Mouse (Mus musculus) erythroblast, embryonic 14.5 days (primary cell): ENCODE measurements around the gene Sec16a. TPM values are rescaled to one million over a fixed set of nuclear protein-coding genes. Genes with fewer than 3 reads are reported as not detected.
A peak's percentile ranks its signal among the peaks of the same experiment; 100 is the strongest.

ENCODE experiments used
- H3K27me3 ChIP-seq: 2 replicates; pipeline ENCODE4 v1.6.1; 2012; ENCODE audit warnings: inconsistent platforms; ENCODE audit not compliant: control insufficient read depth
- H3K36me3 ChIP-seq: 2 replicates; pipeline ENCODE4 v1.6.1; 2012; ENCODE audit warnings: mild to moderate bottlenecking, inconsistent platforms; ENCODE audit not compliant: control insufficient read depth
- H3K4me1 ChIP-seq: 2 replicates; pipeline ENCODE4 v1.6.1; 2012; ENCODE audit warnings: inconsistent platforms; ENCODE audit not compliant: control insufficient read depth
- H3K4me3 ChIP-seq: replicated peaks from 2 replicates; pipeline ENCODE3; 2012; ENCODE audit warnings: moderate library complexity, mild to moderate bottlenecking, inconsistent platforms
- H3K9me3 ChIP-seq: 2 replicates; pipeline ENCODE4 v1.6.1; 2012; ENCODE audit warnings: low read length, inconsistent platforms, mixed read lengths; ENCODE audit not compliant: control insufficient read depth
- GATA1 ChIP-seq: IDR thresholded peaks from 2 replicates; pipeline ENCODE4 v1.6.1; 2012; ENCODE audit warnings: low read length, inconsistent platforms, mixed read lengths
- TAL1 ChIP-seq: IDR thresholded peaks from 3 replicates; pipeline ENCODE4 v1.6.1; 2012; ENCODE audit warnings: low read length, inconsistent platforms, mixed read lengths
- polyA plus RNA-seq: library from polyadenylated mRNA; stranded (reverse); fragments of >175 nt; gene quantifications from 2 replicates; pipeline ENCODE4 v1.2.3, GENCODE M21; 2012

The Sec16a gene
- polyA plus RNA-seq, 1 experiment: 0.67 TPM

DNA sequence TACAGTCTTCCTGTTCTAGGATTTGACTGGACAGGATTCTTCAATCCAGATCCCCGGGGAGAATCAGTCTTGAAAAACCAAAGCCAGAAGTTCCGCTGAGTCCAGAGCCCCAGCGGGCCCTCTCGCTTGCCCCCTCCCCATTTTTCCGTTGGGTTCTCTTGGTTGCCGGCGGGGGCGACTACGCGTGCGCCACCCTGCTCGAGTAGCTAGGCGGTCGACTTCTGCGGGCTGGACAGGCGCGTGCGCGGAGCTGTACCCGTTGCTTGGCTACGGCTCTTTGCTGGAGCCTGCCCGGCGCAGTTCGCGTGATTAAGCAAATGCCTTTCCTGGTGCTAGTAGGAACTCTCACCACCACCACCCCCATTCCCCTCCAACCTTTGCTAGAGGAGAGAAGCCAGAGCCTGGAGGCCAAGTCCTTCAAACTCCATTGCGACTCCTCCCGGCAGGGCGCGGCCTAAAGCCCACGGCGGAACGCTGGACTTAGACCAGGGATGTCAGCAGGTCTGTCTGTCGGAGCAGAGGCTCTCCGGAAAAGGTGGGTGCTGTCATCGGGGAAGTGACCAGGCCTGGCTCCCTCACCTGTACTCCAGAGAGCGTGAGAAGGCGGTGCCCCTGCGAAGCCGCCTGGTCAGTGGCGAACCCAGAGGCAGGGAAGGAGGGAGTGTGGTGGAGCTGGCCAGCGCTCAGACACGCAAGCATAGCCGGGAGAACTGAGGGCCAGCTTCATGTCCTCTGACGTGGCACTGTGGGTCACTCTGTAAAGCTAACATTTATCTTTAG is 840 bp upstream of the Sec16a start:
- no peaks in the 10 kb centered on the region for H3K9me3 ChIP-seq
- H3K4me1 ChIP-seq: peaks cover 43% of the 10 kb centered on the region
- H3K4me3 ChIP-seq: peak overlapping the region; percentile 86

DNA sequence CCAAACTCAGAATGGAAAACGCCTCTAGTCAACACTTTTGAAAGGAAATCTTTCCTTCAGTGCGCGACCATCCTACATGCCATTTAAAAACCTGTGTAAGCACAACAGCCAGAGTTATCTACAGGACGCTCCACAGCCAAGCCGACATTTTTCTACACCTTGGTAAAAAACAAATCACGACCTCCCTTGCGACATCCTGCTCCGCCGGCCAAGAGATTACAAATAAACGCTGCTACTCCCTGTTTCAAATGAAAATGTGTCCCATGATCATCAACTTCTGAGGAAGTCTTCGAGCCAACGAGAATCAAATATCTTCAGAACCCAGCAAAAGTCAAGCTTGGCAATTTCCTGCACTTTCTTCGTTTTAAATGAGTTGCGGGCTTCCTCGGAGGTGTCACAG is 648 bp downstream of the Sec16a start:
- peaks cover 25% of the 10 kb centered on the region for H3K36me3 ChIP-seq
- H3K27me3 ChIP-seq: no peaks in the 10 kb centered on the region
- TF ChIP-seq GATA1 (no peak), TAL1 (no peak)
- peak overlapping the region; percentile 86 for H3K4me3 ChIP-seq
- H3K9me3 ChIP-seq: no peaks in the 10 kb centered on the region
- H3K4me1 ChIP-seq: peaks cover 43% of the 10 kb centered on the region

More for the DNA sequence above, 840 bp upstream of the Sec16a start:
- Histone ChIP-seq H3K27me3 (no peaks in the 10 kb centered on the region), H3K36me3 (peaks cover 10% of the 10 kb centered on the region)
- TF ChIP-seq TAL1 (no peak), GATA1 (no peak)

DNA sequence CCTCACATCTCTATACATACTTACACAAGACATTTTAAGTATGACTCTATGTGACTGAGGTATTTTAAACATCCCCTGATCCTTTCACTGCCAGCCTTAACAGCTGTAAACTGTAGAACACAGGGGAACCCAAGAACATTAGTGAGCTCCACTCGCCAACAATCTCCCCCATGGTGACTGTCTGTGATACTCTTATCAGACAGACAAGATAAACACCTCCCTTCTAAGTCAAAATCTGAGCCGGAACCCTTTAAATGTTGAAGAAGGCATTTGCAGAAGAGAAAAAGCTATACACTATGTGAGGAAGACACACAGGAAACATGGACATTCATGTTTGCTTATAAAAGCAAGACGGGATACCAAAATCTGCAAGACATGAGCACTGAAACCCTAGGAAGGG is 1.1 kb downstream of the Sec16a start:
- Histone ChIP-seq H3K27me3 (no peaks in the 10 kb centered on the region), H3K36me3 (peaks cover 30% of the 10 kb centered on the region), H3K4me1 (peaks cover 43% of the 10 kb centered on the region), H3K9me3 (no peaks in the 10 kb centered on the region), H3K4me3 (peak overlapping the region; percentile 86)
- TF ChIP-seq TAL1: no peak
- no peak for TF ChIP-seq GATA1

DNA sequence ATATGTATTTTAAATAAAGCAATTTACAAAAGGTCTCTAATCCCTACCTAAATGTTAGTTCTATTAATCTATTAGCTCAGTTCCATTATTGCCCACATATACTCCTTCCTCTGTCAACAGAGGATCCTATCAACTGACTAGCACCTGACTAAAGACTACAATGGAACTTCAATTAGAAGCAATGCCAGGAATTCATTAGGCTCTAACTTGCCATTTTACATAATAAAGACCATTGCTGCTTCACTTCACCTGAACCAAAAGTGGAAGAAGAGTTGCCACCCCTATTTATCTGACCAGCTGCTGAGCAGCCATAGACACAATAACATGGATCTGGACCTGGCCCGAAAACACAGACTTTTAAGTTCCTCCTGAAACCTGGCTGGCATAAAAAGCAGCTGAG is 2.2 kb downstream of the Sec16a start:
- no peak for TF ChIP-seq TAL1
- no peak for TF ChIP-seq GATA1
- no peaks in the 10 kb centered on the region for H3K27me3 ChIP-seq
- no peak overlapping the region for H3K4me3 ChIP-seq
- no peaks in the 10 kb centered on the region for H3K9me3 ChIP-seq
- H3K36me3 ChIP-seq: peaks cover 40% of the 10 kb centered on the region
- peaks cover 45% of the 10 kb centered on the region for H3K4me1 ChIP-seq

DNA sequence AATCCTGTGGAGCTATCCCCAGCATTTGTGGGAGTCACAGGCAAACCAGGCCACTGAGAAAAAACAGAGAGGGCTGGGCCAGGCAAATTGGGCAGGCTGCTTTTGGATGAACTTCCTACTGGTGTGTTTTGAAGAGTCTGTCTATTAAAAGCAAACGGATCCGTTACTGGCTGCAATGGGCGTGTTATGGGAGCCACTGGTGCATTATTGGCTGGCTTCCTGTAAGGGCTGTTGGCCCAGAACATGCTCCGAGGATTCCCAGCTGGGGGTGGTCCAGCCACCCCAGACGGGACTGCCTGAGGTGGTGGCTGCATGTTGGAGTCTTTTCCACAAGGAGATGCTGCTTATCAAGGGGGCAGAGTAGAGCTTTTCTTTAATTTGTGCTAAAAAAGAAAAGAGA is 3.3 kb downstream of the Sec16a start:
- Histone ChIP-seq H3K4me3 (no peak overlapping the region), H3K36me3 (peaks cover 48% of the 10 kb centered on the region), H3K27me3 (no peaks in the 10 kb centered on the region), H3K9me3 (no peaks in the 10 kb centered on the region), H3K4me1 (peaks cover 36% of the 10 kb centered on the region)
- TF ChIP-seq TAL1 (no peak), GATA1 (no peak)

DNA sequence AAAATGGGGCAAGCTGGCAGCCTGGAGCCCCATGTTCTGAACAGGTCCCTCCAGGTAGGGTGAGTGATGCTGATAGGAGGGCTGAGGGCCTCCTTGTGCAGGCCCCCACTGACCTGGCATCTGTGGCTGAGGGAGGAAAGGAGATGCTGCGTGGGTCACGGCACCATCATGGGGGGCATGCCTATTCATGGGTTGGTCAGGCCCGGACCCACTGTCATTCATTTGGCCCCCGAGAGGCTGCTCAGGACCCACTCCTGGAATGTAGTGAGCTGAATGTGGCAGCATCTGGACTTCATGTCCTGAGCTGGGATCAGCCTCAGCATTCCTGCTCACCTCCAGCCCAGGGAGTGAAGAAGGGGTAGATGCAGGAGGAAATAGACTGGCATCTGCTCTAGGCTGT is 3.8 kb downstream of the Sec16a start:
- no peak for TF ChIP-seq GATA1
- TF ChIP-seq TAL1: no peak
- Histone ChIP-seq H3K27me3 (no peaks in the 10 kb centered on the region), H3K36me3 (peaks cover 48% of the 10 kb centered on the region), H3K4me3 (no peak overlapping the region), H3K9me3 (no peaks in the 10 kb centered on the region), H3K4me1 (peaks cover 31% of the 10 kb centered on the region)

DNA sequence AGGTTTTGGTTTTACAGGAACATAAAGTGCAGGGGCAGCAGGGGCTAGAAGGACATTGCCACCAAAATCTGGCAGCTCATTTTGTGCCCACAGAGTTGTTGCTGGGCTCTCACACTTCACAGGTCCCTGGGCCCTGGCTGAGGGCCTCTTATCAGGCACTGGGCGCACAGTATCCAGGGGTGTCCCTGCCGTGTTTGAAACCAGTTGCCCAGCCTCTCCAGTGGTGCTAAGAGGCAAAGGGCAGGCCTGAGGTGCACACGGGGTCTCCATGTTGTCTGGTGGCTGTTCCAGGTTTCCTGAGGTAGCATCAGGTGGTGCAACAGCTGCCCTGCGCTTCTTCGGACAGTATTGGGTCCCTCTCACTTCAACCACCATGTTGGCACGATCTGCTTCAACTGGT is 5.3 kb downstream of the Sec16a start:
- no peaks in the 10 kb centered on the region for H3K27me3 ChIP-seq
- TF ChIP-seq GATA1 (no peak), TAL1 (no peak)
- peaks cover 23% of the 10 kb centered on the region for H3K4me1 ChIP-seq
- no peak overlapping the region for H3K4me3 ChIP-seq
- H3K9me3 ChIP-seq: no peaks in the 10 kb centered on the region
- H3K36me3 ChIP-seq: peaks cover 63% of the 10 kb centered on the region

DNA sequence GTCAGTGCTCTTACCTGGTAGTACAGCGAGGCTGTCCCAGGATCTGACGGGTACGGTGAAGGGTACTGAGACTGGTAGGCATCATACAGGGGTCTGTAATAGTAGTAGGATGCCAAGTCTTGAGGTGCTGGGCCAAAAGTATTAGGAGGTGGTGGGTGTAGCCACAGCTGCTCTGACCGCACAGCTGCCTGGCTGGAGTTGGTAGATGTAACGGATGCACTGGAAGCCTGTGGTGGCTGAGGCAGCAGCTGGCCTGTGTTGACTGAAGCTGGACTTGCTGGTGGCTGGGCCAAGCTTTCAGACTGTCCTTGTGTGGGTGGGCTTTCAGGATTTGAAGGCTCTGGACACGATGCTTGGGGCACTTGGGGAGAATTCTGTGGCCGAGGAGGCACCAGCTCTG is 6.6 kb downstream of the Sec16a start:
- no peak for TF ChIP-seq TAL1
- no peak for TF ChIP-seq GATA1
- Histone ChIP-seq H3K9me3 (no peaks in the 10 kb centered on the region), H3K27me3 (no peaks in the 10 kb centered on the region), H3K4me3 (no peak overlapping the region), H3K4me1 (peaks cover 10% of the 10 kb centered on the region), H3K36me3 (peaks cover 75% of the 10 kb centered on the region)

DNA sequence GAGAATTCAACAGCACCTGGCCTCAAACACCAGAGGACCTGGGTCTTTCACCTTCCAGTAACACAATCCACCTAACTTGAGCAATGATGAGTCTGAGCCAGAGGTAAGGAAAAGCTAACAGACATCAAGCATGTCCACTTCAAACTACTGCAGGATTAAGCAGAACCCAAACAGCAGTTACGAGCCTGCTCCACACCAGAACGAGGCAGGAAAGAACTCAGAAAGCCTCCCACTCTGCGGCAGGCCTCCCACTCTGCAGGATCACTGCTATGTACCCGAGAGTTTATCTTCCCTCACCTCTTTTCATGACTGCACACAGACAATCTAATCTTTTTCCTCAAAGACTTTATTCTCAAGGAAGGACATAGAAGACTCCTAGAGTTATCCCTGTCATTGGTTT is 7.8 kb downstream of the Sec16a start:
- no peaks in the 10 kb centered on the region for H3K27me3 ChIP-seq
- H3K9me3 ChIP-seq: no peaks in the 10 kb centered on the region
- peaks cover 83% of the 10 kb centered on the region for H3K36me3 ChIP-seq
- TF ChIP-seq GATA1 (no peak), TAL1 (no peak)
- peaks cover 5% of the 10 kb centered on the region; the same call in 1 of the 2 replicates for H3K4me1 ChIP-seq
- H3K4me3 ChIP-seq: no peak overlapping the region
